Mouse (Mus musculus) CD4-positive helper T cell, adult 2 months (primary cell): ENCODE results near the gene Smpdl3b.
"Not testable (repeated sequence)": the region's sequence is repeated elsewhere in the genome, so short reads cannot be mapped to it uniquely, and the experiment has no call there.

Experiments
- DNase-seq: peaks from one replicate; pipeline ENCODE4 v3.0.0-alpha.2; 2012; ENCODE audit warnings: low read depth, missing footprints, low spot score

The Smpdl3b gene

DNA sequence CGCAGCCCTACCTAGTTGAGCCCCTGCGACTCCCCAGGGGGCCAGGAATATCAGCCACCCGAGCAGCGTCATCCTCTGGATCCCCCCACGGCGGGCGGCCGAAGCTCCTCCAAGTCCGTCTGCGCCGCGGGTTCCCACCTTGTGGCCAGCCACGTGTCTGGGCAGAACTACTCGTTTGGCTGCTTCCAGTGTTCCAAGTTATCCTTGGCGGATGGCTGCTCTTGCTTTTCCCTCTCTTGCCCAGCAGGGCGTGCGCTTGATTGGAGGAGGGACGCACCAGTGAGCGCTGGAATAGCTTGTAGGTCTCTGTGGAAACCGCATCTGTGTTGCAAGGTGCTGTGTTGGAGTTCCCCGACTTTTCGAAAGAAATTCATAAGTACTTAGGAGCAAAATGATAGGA lies at the start of gene Smpdl3b:
Smpdl3b (minus strand) TSS at position 279 of the 400 bp plus-strand sequence.
- peak; percentile 77 for DNase-seq

DNA sequence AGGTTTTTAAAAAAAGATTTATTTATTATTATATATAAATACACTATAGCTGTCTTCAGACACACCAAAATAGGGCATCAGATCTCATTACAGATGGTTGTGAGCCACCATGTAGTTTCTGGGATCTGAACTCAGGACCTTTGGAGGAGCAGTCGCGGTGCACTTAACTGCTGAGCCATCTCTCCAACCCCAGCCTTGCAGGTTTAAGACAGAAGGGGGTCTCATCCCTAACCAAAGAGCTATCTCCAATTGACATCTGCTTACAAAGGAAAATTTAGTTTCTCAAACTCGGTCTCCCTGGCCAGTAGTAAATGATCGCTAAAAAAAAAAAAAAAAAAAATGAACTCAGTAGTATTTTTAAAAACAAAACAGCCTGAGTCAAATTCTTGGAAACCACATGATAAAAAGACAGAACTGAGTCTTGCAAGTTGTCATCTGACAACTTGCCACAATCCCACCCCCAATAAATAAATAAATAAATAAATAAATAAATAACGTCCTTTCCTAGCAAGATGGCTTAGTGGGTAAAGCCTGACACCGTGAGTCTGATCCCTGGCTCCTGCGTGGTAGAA lies 49.7 kb upstream of the Smpdl3b start:
- DNase-seq, result no peak

DNA sequence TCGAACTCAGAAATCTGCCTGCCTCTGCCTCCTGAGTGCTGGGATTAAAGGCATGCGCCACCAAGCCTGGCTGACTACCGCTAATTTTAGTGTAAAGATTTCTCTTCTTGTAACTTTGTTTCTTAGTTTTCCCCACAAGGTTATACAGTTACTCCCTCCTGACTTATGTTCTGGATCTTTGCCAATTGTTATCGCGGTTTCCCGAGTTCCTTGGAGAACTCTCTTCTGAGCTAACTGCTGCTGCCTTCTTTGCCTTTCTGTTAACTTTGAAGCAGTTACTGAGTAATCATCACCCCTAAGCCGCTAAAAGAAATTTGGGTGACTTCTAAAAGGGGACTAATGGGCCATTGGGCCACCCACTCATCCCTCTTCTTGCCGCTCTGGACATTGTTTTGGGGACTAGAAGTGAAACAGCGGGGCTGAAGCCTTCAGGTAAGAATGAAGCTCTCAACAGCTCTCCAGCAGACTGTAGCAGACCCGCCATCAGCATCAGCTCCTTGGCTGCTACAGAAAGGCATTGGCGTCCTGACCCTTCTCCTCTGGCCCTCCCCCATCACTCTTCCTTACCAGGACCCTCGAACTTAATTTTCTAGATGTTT lies 48.6 kb upstream of the Smpdl3b start:
- DNase-seq, result no peak

DNA sequence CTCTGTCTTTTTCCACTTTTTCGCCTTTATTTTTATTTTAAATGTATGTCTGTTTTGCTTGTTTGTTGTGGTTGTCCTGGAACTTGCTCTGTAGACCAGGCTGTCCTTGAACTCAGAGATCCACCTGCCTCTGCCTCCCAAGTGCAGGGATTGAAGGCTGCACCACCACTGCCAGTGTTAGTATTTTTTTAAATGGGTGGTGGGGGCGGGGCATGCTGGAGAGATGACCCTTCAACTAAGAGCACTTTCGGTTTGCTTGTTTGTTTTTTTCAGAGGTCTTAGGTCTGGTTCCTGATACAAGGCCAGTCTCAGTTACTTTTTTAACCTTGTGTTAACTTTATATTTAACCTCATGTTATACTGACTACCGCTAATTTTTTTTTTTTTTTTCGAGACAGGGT lies 48.1 kb upstream of the Smpdl3b start:
- no peak for DNase-seq

DNA sequence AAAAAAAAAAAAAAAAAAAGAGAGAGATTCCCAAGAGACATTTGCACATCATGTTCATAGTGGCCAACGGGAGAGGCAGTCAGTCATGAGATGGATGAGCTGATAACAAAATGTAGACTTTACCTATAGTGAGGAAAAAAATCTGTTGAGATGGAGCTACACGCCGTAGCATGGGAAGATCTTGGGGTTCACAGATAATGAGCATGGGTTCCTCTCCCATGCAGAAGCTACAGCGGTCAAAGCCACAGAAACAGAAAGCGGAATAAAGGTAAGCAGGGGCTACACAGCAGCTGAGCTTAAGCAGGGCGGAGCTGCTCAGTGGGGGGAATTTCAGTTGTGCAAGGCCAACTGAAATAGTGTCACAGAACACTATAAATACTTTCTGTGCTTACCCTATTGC lies 47.3 kb upstream of the Smpdl3b start:
- DNase-seq, result no peak

DNA sequence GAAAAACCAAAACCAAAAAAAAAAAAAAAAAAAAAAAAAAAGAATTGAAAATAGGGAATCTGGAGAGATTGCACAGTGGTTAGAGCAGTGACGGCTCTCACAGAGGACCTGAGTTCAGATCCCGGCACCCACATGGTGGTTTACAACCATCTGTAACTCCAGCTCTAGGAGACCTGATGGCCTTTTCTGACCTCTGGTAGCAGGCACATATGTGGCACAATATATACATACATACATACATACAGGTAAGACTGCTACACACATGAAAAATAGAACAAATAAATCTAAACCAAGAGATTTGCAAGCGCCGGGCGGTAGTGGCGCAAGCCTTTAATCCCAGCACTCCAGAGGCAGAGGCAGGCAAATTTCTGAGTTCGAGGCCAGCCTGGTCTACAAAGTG lies 46.8 kb upstream of the Smpdl3b start:
- DNase-seq, result no peak

DNA sequence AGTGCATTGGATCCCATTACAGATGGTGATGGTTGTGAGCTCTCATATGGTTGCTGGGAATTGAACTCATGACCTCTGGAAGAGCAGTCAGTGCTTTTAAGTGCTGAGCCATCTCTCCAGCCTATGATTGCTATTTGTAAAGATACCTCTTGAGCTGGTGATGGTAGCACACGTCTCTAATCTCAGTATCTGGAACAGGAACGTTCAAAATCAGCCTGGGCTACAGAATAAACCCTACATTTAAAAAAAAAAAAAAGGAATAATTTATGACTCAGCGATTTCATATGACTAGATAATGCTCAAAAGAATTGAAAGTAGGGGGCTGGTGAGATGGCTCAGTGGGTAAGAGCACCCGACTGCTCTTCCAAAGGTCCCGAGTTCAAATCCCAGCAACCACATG lies 46.2 kb upstream of the Smpdl3b start:
- DNase-seq, result no peak

DNA sequence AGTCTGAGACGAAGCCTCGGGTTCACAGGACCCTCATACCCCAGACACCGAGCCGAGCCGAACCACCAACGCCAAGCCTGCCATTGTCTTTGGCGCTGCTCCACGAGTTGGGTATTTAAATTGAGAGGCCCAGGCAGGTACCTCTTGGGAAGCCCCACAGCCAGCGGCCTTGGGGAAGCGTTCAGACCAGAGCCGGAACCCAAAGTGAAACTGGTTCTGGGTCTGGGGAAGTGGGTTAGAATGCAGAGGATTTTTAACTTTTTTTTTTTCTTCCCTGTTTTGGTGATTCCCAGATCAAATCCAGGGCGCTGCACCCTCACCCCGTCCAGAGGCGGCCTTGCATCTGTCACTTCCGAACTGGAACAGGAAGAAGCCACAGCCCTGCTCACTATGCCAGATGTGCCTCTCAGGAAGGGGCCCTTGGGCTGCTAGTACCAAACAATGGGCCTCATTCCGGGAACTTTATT lies 45.2 kb upstream of the Smpdl3b start:
- peak; percentile 55 for DNase-seq

DNA sequence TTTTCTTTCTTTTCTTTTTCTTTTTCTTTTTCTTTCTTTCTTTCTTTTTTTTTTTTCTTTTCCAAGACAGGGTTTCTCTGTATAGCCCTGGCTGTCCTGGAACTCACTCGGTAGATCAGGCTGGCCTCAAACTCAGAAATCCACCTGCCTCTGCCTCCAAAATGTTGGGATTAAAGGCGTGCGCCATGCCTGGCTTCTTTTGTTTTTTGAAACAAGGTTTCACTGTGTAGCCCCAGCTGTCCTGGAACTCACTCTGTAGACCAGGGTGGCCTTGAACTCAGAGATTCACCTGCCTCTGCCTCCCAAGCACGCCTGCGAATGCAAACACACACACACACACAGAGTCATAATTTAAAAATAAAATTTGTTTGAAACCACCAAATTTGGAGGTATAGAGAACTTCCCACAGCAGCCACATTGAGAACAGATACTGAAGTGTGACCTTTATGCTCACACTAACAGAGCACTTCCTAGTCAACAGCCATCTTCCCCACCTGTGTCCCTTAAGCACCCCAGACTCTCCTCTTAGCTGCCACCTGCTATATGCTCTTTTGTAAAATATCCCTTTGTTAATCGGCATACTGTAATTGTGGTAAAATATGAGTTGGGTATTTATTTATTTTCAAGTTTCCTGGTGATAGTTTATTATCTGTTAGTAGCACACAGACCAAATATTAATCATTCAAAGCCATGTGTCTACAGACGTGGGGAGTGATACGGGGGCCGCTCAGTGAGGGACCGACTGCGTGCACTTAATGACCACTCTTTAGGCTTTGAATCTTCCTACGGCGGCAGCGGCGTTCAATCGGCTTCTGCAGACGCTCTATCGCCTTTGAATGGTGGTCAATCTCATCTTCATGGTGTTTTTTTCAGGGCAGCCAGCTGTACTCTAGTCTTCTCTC lies 44.4 kb upstream of the Smpdl3b start:
- no peak for DNase-seq

DNA sequence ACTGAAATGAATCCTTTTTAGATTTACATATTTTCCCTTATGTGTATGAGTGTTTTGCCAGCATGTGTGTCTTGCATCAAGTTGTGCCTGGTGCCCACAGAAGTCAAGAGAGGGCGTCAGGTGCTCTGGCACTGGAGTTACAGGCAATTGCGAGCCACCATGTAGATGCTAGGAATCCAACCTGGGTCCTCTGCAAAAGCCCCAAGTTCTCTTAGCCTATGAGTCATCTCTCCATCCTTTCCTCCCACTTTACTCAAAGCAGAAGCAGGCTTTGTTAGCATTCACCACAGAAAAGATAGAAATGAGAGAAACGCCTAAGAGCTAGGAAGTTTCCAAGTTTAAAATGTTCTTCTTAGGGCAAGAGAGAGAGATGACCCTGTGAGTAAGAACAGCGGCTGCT lies 42.8 kb upstream of the Smpdl3b start:
- DNase-seq, result no peak

DNA sequence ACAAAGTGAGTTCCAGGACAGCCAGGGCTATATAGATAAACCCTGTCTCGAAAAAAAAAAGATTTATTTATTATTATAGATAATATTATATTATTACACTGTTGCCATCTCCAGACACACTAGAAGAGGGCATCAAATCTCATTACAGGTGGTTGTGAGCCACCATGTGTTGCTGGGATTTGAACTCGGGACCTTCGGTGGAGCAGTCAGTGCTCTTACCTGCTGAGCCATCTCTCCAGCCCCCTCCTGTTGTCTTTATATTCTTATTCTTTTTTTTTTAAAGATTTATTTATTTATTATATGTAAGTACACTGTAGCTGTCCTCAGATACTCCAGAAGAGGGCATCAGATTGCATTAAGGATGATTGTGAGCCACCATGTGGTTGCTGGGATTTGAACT lies 41.6 kb upstream of the Smpdl3b start:
- DNase-seq, result not testable (repeated sequence)

DNA sequence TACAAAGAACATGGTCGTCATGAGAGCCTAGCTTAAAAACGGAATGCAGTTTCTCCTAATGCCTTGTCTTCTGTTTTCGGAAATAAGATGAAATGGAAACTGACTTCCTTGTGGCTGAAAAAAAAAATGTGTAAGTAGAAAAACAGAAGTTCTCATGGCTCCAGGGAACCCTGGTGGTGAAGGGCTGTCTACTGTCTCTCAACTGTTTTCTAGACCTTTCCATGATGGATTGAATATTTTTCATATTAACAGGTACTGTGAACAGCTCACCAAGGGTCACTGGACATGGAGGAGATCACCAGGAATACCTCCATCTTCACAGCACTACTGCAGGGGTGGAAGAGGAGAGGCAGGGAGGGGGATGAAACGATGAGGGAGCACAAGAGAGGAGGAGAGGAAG lies 41.0 kb upstream of the Smpdl3b start:
- no peak for DNase-seq

DNA sequence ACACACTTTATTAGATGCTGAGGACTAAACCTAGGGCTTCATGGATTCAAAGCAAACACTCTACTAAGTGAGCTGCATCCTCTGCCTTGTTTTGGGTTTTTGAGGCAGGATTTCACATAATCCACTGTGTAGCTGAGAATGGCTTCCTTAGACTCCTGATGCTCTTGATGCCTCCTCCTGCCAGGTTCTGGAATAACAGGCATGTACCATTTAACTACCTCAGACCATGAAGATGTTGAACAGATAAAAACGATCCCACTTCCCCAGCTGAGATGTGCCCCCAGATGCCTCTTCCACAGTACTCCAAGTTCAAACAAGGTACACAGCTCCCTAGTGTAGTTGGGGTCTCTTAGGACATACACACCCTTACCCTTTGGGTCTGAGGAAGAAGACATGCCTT lies 40.4 kb upstream of the Smpdl3b start:
- no peak for DNase-seq

DNA sequence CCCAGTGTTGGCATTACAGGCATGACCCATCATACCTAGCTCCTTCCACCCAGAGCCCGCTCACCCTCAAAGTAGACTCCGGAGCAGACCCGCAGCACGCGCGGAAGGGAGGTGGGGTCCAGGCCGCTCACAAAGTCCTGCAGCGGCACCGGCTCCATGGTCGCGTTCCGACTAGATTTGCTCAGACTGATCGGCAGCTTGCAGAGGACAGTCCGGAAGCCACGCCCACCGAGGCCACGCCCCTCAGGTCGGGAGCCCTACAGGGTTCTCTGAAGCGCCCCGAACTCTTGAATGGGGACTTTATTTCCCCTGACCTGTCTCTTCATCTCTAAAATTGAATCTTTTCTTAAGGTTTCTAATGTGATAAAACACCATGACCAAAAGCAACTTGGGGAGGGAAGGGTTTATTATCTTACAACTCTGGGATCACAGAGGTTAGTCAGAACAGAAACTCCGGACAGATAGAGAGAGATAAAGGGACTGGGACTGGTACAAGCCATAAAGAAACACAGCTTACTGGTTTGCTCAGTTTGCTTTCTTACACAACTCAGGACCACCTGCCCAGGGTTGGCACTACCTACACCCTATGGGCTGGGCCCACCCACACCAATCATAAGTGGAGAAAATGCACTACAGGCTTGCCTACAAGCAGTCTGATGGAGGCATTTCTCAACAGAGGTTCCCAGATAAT lies 39.3 kb upstream of the Smpdl3b start, which contains the start of gene Themis2:
Themis2 (minus strand) TSS at position 192 of the 691 bp plus-strand sequence.
- DNase-seq, result peak; percentile 82

DNA sequence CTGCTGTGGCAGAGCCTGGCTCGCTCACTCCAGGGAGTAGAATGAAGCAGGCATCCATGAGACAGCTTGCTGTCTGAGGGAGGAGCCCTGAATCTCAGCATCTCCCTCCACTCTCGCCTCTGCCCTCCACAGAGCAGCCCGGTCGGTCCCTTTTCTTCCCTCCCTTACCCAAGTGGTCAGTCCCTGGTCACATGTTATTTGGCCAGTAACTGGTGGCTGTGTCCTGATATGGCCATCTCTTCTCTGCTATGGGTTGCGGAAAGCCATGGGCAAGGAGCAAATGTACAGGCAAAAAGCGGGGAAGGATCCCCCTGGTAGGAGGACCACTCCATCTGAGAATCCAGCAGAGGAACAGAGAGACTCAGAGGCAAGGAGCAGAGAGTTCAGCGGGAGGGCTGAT lies 38.1 kb upstream of the Smpdl3b start:
- DNase-seq, result no peak

DNA sequence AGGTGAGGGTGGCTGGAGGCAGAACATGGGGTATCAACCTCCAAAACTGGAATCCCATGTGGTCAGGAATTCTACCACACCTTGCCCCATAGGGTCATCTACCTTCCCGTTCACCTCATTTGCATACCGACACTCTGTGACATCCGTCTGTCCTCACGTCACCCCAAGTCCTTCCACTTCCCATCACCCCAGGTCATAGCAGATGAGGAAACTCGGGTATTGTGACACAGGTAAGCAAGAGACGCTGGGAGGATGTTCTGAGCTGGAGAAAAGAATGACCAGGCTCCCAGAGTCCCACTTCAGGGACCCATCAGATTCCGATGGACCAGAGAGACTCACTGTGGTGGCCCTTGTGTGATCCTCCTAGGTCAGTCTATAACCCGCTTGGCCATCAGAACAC lies 37.7 kb upstream of the Smpdl3b start:
- no peak for DNase-seq

DNA sequence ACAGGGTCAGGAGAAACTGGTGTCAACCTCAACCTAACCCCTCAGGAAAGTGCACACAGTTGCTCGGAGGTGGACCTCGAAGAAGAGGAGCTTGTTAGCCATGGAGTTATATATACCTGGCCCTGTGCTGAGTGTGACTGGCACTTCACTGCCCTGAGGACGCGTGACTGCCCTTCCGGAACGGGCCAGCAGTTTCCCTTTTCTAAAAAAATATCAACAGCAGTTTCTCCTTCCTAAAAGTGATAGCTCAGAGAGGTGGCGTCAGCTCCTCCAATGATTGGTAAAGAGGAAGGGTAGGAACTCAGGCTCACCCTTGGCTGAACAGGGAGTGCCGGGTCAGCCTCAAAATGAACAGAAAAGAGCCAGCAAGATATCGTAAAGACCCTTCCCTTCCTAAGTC lies 37.0 kb upstream of the Smpdl3b start:
- DNase-seq, result no peak

DNA sequence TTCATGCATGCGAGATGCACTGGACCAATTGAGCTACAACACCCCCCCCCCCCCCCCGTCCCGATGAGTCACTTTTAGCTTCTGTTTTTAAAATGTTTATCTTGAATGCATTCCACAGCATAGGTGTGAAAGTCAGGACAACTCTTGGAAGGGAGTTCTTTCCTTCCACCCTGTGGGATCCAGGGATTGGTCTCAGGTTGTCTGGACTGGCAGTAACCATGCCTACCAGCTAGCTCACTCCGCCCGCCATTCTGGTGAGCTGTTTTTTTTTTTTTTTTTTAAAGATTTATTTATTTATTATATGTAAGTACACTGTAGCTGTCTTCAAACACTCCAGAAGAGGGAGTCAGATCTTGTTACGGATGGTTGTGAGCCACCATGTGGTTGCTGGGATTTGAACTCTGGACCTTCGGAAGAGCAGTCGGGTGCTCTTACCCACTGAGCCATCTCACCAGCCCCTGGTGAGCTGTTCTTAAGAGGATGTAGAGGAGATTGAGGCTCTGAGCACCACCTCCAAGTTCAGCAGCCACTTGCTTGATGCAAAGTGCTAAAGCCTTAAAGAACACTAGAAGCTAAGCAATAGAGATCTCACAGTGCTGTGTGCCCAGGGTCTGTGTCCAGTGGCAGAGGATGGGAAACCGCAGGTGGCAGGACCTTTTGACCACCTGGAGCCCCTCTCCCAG lies 36.4 kb upstream of the Smpdl3b start:
- DNase-seq, result not testable (repeated sequence)

DNA sequence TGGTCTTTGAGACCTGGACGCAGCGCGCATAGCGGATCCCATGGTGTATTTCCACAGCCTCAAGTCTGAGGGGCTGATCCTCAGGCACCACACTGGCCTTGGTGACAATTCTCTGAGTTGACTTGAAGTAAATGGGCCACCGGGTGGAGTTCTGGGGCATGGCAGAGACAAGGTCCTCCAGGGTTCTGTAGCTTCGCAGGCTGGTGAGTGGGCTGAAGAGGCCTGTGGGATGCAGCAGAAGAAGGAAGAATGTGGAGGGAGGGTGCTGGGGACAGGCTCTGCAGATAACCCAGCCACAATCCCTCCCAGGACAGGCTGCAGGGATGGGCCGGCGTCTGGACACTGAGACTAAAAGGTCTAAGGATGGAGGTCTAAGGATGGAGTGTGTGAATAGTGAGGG lies 32.7 kb upstream of the Smpdl3b start:
- DNase-seq, result no peak

DNA sequence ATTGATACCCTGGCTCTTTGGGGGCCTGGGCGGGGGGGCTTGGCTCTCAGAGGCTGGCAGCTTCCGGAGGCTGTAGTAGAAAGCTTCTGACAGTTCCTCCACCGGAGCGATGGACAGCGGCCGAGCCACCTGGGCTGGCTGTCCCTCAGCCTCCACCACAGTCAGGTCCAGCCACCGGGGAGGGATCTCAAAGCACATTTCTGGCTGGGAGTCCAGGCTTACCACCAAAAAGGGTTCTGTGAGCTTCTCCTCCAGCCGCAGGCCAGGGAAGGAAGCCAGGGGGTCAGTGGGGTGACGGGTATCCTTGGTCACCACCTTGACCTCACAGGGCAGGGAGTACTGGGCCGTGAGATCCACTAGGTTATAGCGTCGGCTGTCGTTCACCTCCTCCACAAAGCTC lies 28.2 kb upstream of the Smpdl3b start:
- DNase-seq, result no peak

DNA sequence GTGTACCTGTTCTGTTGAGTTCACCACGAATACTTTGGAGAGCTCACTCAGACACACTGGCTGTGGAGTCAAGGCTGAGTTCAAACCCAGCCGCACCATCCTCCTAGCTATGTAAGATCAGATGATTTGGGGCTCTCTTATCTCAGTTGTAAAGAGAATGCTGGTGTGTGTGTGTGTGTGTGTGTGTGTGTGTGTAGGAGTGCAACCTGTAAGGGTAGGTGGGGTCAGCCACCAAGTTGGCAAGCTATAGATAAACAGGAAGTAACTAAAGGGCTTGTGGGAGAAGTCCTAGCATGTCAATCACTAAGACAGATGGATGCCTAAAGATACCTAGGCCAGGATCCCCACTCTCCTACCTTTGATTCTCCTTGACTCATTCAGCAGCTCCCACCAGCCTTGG lies 26.7 kb upstream of the Smpdl3b start:
- peak; percentile 79 for DNase-seq
